Comparison of ENCODE assay signal across 8 mouse cellular contexts in the genomic region with DNA sequence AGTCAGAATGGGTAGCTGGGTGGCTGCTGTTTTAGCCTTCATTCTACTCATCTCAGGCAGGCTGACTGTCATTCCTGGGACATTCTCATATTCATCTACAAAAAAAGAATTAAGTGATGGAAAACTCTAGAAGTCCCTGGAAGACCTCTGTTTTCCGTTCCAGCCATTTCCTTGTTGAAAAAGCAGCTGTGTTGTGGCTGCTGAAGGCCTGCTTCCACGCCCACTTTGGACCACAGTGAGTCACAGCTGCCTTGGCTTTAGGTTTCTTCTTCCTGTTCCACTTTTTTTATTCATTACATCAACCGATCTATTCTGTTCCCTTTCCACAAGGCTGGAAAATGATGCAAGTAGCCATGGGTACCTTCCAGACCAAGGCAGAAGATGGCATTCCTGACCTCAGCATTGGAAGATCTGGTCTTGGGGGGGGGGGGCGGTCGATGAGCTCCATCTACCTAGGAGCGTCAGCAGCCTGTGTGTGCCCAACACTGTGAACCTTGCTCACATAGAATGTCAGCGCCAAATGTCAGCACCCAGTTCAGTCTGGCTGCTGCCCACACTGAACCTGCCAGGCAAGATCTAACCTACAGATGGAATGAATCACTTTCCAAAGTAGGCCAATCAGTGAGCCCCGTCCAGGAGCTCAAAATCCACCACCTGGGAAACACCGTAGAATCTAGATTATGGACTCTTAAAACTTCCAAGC. TPM values are rescaled to one million over a fixed set of nuclear protein-coding genes. Genes with fewer than 3 reads are reported as not detected.
DNase-seq lines count a peak whose midpoint lies in the region; ATAC-seq and TF ChIP-seq lines count a peak whose summit lies in the region.

No protein-coding gene starts in this region.

- no peak overlapping the region for H3K9ac ChIP-seq in stomach, postnatal 0 days (ENCODE audit: low read length)
- no peak overlapping the region for H3K9ac ChIP-seq in neural tube, embryonic 15.5 days (replicated peaks)

- peak; percentile 65 for ATAC-seq in stomach, postnatal 0 days (ENCODE audit: low FRiP score, low TSS enrichment)
- no peak for ATAC-seq in megakaryocyte-erythroid progenitor cell, adult 5-6 weeks (replicated peaks; ENCODE audit: low FRiP score, low TSS enrichment, poor library complexity, severe bottlenecking)
- no peak for ATAC-seq in neural tube, embryonic 15.5 days (ENCODE audit: low FRiP score)

- no peak for TF ChIP-seq CTCF in stomach, postnatal 0 days (IDR thresholded peaks at IDR 0.05; ENCODE audit: low read depth)

- H3K4me3 ChIP-seq in stomach, postnatal 0 days (ENCODE audit: low read depth, low read length): no peak overlapping the region
- no peak overlapping the region for H3K4me3 ChIP-seq in neural tube, embryonic 15.5 days (replicated peaks)

- H3K36me3 ChIP-seq in stomach, postnatal 0 days (ENCODE audit: control insufficient read depth, insufficient read depth, low read length): peaks cover 4% of the 10 kb centered on the region
- H3K36me3 ChIP-seq in neural tube, embryonic 15.5 days: peaks cover 16% of the 10 kb centered on the region

- H3K4me1 ChIP-seq in stomach, postnatal 0 days (replicated peaks; ENCODE audit: control insufficient read depth, insufficient read depth): 0 out of 2 replicates have a peak, but pooled peaks cover 2% of the 10 kb centered on the region
- no peaks in the 10 kb centered on the region for H3K4me1 ChIP-seq in neural tube, embryonic 15.5 days

- no peak for TF ChIP-seq EP300 in stomach, postnatal 0 days (optimal IDR thresholded peaks at IDR 0.05)

- H3K9me3 ChIP-seq in stomach, postnatal 0 days (ENCODE audit: control insufficient read depth, low read length): no peaks in the 10 kb centered on the region
- H3K9me3 ChIP-seq in neural tube, embryonic 15.5 days (replicated peaks): no peaks in the 10 kb centered on the region

- H3K4me2 ChIP-seq in stomach, postnatal 0 days (replicated peaks; ENCODE audit: low read depth): no peak overlapping the region
- no peak overlapping the region for H3K4me2 ChIP-seq in neural tube, embryonic 15.5 days

- 49% methylated on average over 9 of the region's 9 CpGs for WGBS in stomach, postnatal 0 days
- 92% methylated on average over 9 of the region's 9 CpGs for WGBS in neural tube, embryonic 15.5 days

- peak; percentile 67 for DNase-seq in urinary bladder, postnatal 14 days (ENCODE audit: low spot score)
- no peak for DNase-seq in urinary bladder, postnatal 25 days (ENCODE audit: low spot score)
- peak; percentile 57 for DNase-seq in gastrocnemius, adult 18-20 months (ENCODE audit: low spot score)
- peak; percentile 47 to 65 for DNase-seq in kidney, postnatal 4 days
- peak; percentile 70 for DNase-seq in stomach, postnatal 0 days (ENCODE audit: low spot score)
- no peak for DNase-seq in left cerebral cortex, adult 8-10 months (ENCODE audit: low spot score in 2 of 2)

- H3K27me3 ChIP-seq in stomach, postnatal 0 days (ENCODE audit: control insufficient read depth, insufficient read depth, low read length): no peaks in the 10 kb centered on the region
- no peaks in the 10 kb centered on the region for H3K27me3 ChIP-seq in neural tube, embryonic 15.5 days (replicated peaks)

- H3K27ac ChIP-seq in stomach, postnatal 0 days (replicated peaks): peak overlapping the region; percentile 70
- no peak overlapping the region for H3K27ac ChIP-seq in neural tube, embryonic 15.5 days (replicated peaks)

RNA-seq across cellular contexts. Expression of a gene that starts 31.4 kb away (rescaled TPM):
- 10 to 100 TPM; 25.8 to 28.9 TPM for total RNA-seq in gastrocnemius, adult 18-20 months (2021)
- 36.3 and 38.8 TPM in 2 replicates for polyA plus RNA-seq in stomach, postnatal 0 days (2015; fragmentation: Nextera tagmentation; extraction: Ambion mirVana)
- 73.6 and 79.4 TPM in 2 replicates for total RNA-seq in megakaryocyte-erythroid progenitor cell, adult 5-6 weeks (2014; fragmentation: Nextera tagmentation)
- total RNA-seq in megakaryocyte-erythroid progenitor cell, adult 5-6 weeks (2017): 37.4 and 48.3 TPM in 2 replicates
- polyA plus RNA-seq in neural tube, embryonic 15.5 days (2015; fragmentation: Nextera tagmentation; extraction: Ambion mirVana): 51.5 and 53.7 TPM in 2 replicates
- total RNA-seq in left cerebral cortex, adult 8-10 months (2022): 10 to 100 TPM; 33.1 to 38.1 (median 34.4) TPM

RNA-seq across cellular contexts. Expression of a gene that starts 46.3 kb away (rescaled TPM):
- not detected for total RNA-seq in gastrocnemius, adult 18-20 months (2021)
- polyA plus RNA-seq in stomach, postnatal 0 days (2015; fragmentation: Nextera tagmentation; extraction: Ambion mirVana): 1.4 TPM in 2 replicates
- 18.2 and 19.6 TPM in 2 replicates for total RNA-seq in megakaryocyte-erythroid progenitor cell, adult 5-6 weeks (2014; fragmentation: Nextera tagmentation)
- 20.0 and 31.3 TPM in 2 replicates for total RNA-seq in megakaryocyte-erythroid progenitor cell, adult 5-6 weeks (2017)
- polyA plus RNA-seq in neural tube, embryonic 15.5 days (2015; fragmentation: Nextera tagmentation; extraction: Ambion mirVana): 10.3 and 14.0 TPM in 2 replicates
- total RNA-seq in left cerebral cortex, adult 8-10 months (2022): 10 to 100 TPM in 2 of 4 experiments, 1 to 10 TPM in 2; 7.8 to 11.0 (median 9.7) TPM

Comparison
In these comparisons a context has a peak if more than half of its experiments do, and no peak if none do; other contexts are left out.
1. DNase-seq: peak in urinary bladder, postnatal 14 days (single experiment), gastrocnemius, adult 18-20 months (single experiment), kidney, postnatal 4 days (2 of 2) and stomach, postnatal 0 days (single experiment); none in urinary bladder, postnatal 25 days (single experiment) and left cerebral cortex, adult 8-10 months (0 of 2).
2. RNA of a gene that starts 46.3 kb away (total RNA-seq): 18.2 to 31.3 TPM in megakaryocyte-erythroid progenitor cell, adult 5-6 weeks and 7.8 to 11.0 TPM in left cerebral cortex, adult 8-10 months; not detected in gastrocnemius, adult 18-20 months; every median in the first group is over 4 times any median in the second.